Mouse (Mus musculus) brain, embryonic 14.5 days (tissue): ENCODE data around the gene H2-DMa.

ENCODE experiments used
- CTCF ChIP-seq: fragments of 200-500 bp; IDR thresholded peaks from 2 replicates; pipeline ENCODE4 v1.5.1; 2012; ENCODE audit warnings: inconsistent platforms, mild to moderate bottlenecking, moderate library complexity, borderline replicate concordance; ENCODE audit not compliant: insufficient read depth, insufficient read length; ENCODE audit errors: extremely low read depth
- POLR2A ChIP-seq: fragments of 200-500 bp; IDR thresholded peaks from 2 replicates; pipeline ENCODE4 v1.6.1; 2012; ENCODE audit warnings: mild to moderate bottlenecking, inconsistent platforms, borderline replicate concordance; ENCODE audit not compliant: poor library complexity, insufficient read depth, insufficient read length, severe bottlenecking; ENCODE audit errors: extremely low read depth

- TF ChIP-seq CTCF, result peak; percentile 24; the same call in 1 of the 2 replicates
- no peak for TF ChIP-seq POLR2A
Observed at GRCm38 (mm10) chr17:34177179-34177578, 57.8 kb downstream of the H2-DMa start.
